Mouse (Mus musculus) ES-Bruce4 (cell line): ENCODE data around the gene Armc9. TPM values are rescaled to one million over a fixed set of nuclear protein-coding genes. Genes with fewer than 3 reads are reported as not detected.

Experiments
- H3K27ac ChIP-seq: 2 replicates; pipeline ENCODE4 v1.5.1; 2012; ENCODE audit warnings: low read length, inconsistent platforms; ENCODE audit not compliant: insufficient read depth
- H3K27me3 ChIP-seq: 2 replicates; pipeline ENCODE4 v1.6.1; 2012; ENCODE audit warnings: mild to moderate bottlenecking, low read length, inconsistent platforms; ENCODE audit not compliant: control insufficient read depth, poor library complexity, insufficient read depth, severe bottlenecking
- H3K36me3 ChIP-seq: 2 replicates; pipeline ENCODE4 v1.6.1; 2012; ENCODE audit warnings: inconsistent platforms, mild to moderate bottlenecking, low read length, moderate library complexity; ENCODE audit not compliant: control insufficient read depth, poor library complexity, insufficient read depth, severe bottlenecking
- H3K4me1 ChIP-seq: one replicate; pipeline ENCODE4 v1.8.1; 2011; ENCODE audit warnings: low read length; ENCODE audit not compliant: control insufficient read depth, insufficient read depth
- H3K4me3 ChIP-seq: 2 replicates; pipeline ENCODE4 v1.5.1; 2011; ENCODE audit warnings: low read depth, mild to moderate bottlenecking, low read length
- H3K9ac ChIP-seq: 2 replicates; pipeline ENCODE4 v1.6.1; 2012; ENCODE audit warnings: low read depth, mild to moderate bottlenecking, inconsistent platforms; ENCODE audit not compliant: poor library complexity, severe bottlenecking
- H3K9me3 ChIP-seq: replicated peaks from 2 replicates; pipeline ENCODE4 v1.6.1; 2012; ENCODE audit warnings: mild to moderate bottlenecking, low read length, inconsistent platforms; ENCODE audit not compliant: control insufficient read depth, poor library complexity, insufficient read depth, severe bottlenecking
- CTCF ChIP-seq: IDR thresholded peaks from one replicate; pipeline ENCODE4 v1.8.1; 2011; ENCODE audit warnings: low read depth, low read length
- EP300 ChIP-seq: IDR thresholded peaks from 2 replicates; pipeline ENCODE4 v1.6.1; 2011; ENCODE audit warnings: low read depth, low read length; ENCODE audit not compliant: insufficient read depth
- POLR2A ChIP-seq: IDR thresholded peaks from one replicate; pipeline ENCODE4 v1.8.1; 2011; ENCODE audit warnings: low read length; ENCODE audit not compliant: insufficient read depth
- polyA plus RNA-seq: library from polyadenylated mRNA; stranded (reverse); fragments of >200 nt; gene quantifications from 2 replicates; pipeline ENCODE4 v1.2.4, GENCODE M21; 2011; ENCODE audit warnings: low read depth; ENCODE audit not compliant: missing spikeins, insufficient read depth, insufficient read length

Armc9 gene
- polyA plus RNA-seq, 1 experiment = 13.7 TPM

- Histone ChIP-seq H3K36me3 (peaks cover 19% of the 10 kb centered on the region), H3K9ac (peak overlapping the region; percentile 26), H3K4me3 (peak overlapping the region; percentile 35), H3K27ac (peak overlapping the region; percentile 95), H3K4me1 (peaks cover 4% of the 10 kb centered on the region), H3K9me3 (no peaks in the 10 kb centered on the region), H3K27me3 (no peaks in the 10 kb centered on the region)
- peak; percentile 94 for TF ChIP-seq EP300
- TF ChIP-seq CTCF = no peak
These were observed 154.8 kb downstream of the Armc9 start for GRCm38 (mm10) chr1:86309270-86309833.

GRCm38 (mm10) chr1:86310536-86311310 lies 156.1 kb downstream of the Armc9 start:
- Histone ChIP-seq H3K9ac (peak overlapping the region; percentile 72), H3K27ac (peak overlapping the region; percentile 99), H3K4me1 (peaks cover 6% of the 10 kb centered on the region), H3K9me3 (no peaks in the 10 kb centered on the region; the same call in 1 of the 2 replicates), H3K36me3 (peaks cover 14% of the 10 kb centered on the region), H3K4me3 (peak overlapping the region; percentile 23), H3K27me3 (no peaks in the 10 kb centered on the region)
- TF ChIP-seq EP300 = peak; percentile 98
- no peak for TF ChIP-seq CTCF

GRCm38 (mm10) chr1:86311467-86312005 lies 157.0 kb downstream of the Armc9 start:
- no peaks in the 10 kb centered on the region for H3K27me3 ChIP-seq
- H3K4me1 ChIP-seq = peaks cover 6% of the 10 kb centered on the region
- peaks cover 7% of the 10 kb centered on the region for H3K9me3 ChIP-seq
- TF ChIP-seq CTCF = no peak
- no peak for TF ChIP-seq POLR2A
- TF ChIP-seq EP300 = peak; percentile 69; the same call in 1 of the 2 replicates
- H3K4me3 ChIP-seq = peak overlapping the region; percentile 23; the same call in 1 of the 2 replicates
- peaks cover 8% of the 10 kb centered on the region; the same call in 1 of the 2 replicates for H3K36me3 ChIP-seq
- H3K9ac ChIP-seq = peak overlapping the region; percentile 72
- peak overlapping the region; percentile 99 for H3K27ac ChIP-seq

GRCm38 (mm10) chr1:86312269-86312668 lies 157.7 kb downstream of the Armc9 start:
- peaks cover 15% of the 10 kb centered on the region for H3K9me3 ChIP-seq
- H3K9ac ChIP-seq = peak overlapping the region; percentile 72; the same call in 1 of the 2 replicates
- H3K4me3 ChIP-seq = no peak overlapping the region
- H3K36me3 ChIP-seq = 0 out of 2 replicates have a peak, but pooled peaks cover 2% of the 10 kb centered on the region
- H3K27me3 ChIP-seq = no peaks in the 10 kb centered on the region
- TF ChIP-seq POLR2A (no peak), EP300 (no peak), CTCF (no peak)
- peaks cover 5% of the 10 kb centered on the region for H3K4me1 ChIP-seq
- H3K27ac ChIP-seq = peak overlapping the region; percentile 92

- H3K9me3 ChIP-seq = peaks cover 16% of the 10 kb centered on the region
- peak overlapping the region; percentile 62 for H3K27ac ChIP-seq
- H3K4me3 ChIP-seq = no peak overlapping the region
- TF ChIP-seq POLR2A = no peak
- no peak for TF ChIP-seq CTCF
- peak; percentile 79 for TF ChIP-seq EP300
- no peaks in the 10 kb centered on the region for H3K36me3 ChIP-seq
- no peak overlapping the region for H3K9ac ChIP-seq
- H3K4me1 ChIP-seq = peaks cover 2% of the 10 kb centered on the region
- no peaks in the 10 kb centered on the region for H3K27me3 ChIP-seq
These were observed 158.7 kb downstream of the Armc9 start for GRCm38 (mm10) chr1:86313096-86313771.
